ENCODE assay signal across 9 mouse cellular contexts in genomic region chr3:96812395-96813091, GRCm38 (mm10). TPM values are rescaled to one million over a fixed set of nuclear protein-coding genes. Genes with fewer than 3 reads are reported as not detected.
A peak's percentile ranks its signal among the peaks of the same experiment; 100 is the strongest.
DNase-seq lines count a peak whose midpoint lies in the region; ATAC-seq and TF ChIP-seq lines count a peak whose summit lies in the region.
"Had no signal": no experiment of that assay in that cellular context is flagged by ENCODE, and none has a peak within 500 bp of the region (broad histone marks: within the 10 kb centered on the region; RNA-seq: fewer than 3 reads in every experiment).

No protein-coding gene starts in this region.

- H3K27me3 ChIP-seq in embryonic facial prominence, embryonic 13.5 days: no peaks in the 10 kb centered on the region
- H3K27me3 ChIP-seq in heart, embryonic 12.5 days (replicated peaks): 0 out of 2 replicates have a peak, but pooled peaks cover 21% of the 10 kb centered on the region
- peaks cover 3% of the 10 kb centered on the region; the same call in 1 of the 2 replicates for H3K27me3 ChIP-seq in liver, embryonic 13.5 days
- H3K27me3 ChIP-seq in neural tube, embryonic 11.5 days (ENCODE audit: control insufficient read depth, insufficient read depth, low read length): no peaks in the 10 kb centered on the region
- H3K27me3 ChIP-seq in stomach, postnatal 0 days (ENCODE audit: control insufficient read depth, insufficient read depth, low read length): no peaks in the 10 kb centered on the region
- H3K27me3 ChIP-seq: embryonic facial prominence, embryonic 12.5 days had no signal

- peak overlapping the region; percentile 37 for H3K4me2 ChIP-seq in embryonic facial prominence, embryonic 13.5 days
- H3K4me2 ChIP-seq in heart, embryonic 12.5 days: peak overlapping the region; percentile 44
- peak overlapping the region; percentile 49 for H3K4me2 ChIP-seq in liver, embryonic 13.5 days
- H3K4me2 ChIP-seq in neural tube, embryonic 11.5 days (ENCODE audit: low read depth): no peak overlapping the region
- H3K4me2 ChIP-seq in stomach, postnatal 0 days (replicated peaks; ENCODE audit: low read depth): peak overlapping the region; percentile 39

- TF ChIP-seq EP300 in stomach, postnatal 0 days (optimal IDR thresholded peaks at IDR 0.05): no peak

- H3K9ac ChIP-seq in embryonic facial prominence, embryonic 13.5 days: no peak overlapping the region
- no peak overlapping the region for H3K9ac ChIP-seq in heart, embryonic 12.5 days
- no peak overlapping the region for H3K9ac ChIP-seq in liver, embryonic 13.5 days
- H3K9ac ChIP-seq in neural tube, embryonic 11.5 days (ENCODE audit: low read length): no peak overlapping the region
- H3K9ac ChIP-seq in stomach, postnatal 0 days (ENCODE audit: low read length): no peak overlapping the region
- H3K9ac ChIP-seq: embryonic facial prominence, embryonic 12.5 days had no signal

- 47% methylated on average over 20 of the region's 20 CpGs for WGBS in embryonic facial prominence, embryonic 13.5 days
- WGBS in heart, embryonic 12.5 days: 41% methylated on average over 20 of the region's 20 CpGs
- WGBS in liver, embryonic 13.5 days (ENCODE audit: insufficient replicate concordance): 29% methylated on average over 20 of the region's 20 CpGs
- 39% methylated on average over 20 of the region's 20 CpGs for WGBS in neural tube, embryonic 11.5 days
- WGBS in stomach, postnatal 0 days: 24% methylated on average over 20 of the region's 20 CpGs

- H3K9me3 ChIP-seq in embryonic facial prominence, embryonic 13.5 days: no peaks in the 10 kb centered on the region
- H3K9me3 ChIP-seq in heart, embryonic 12.5 days (replicated peaks): peaks cover 3% of the 10 kb centered on the region
- H3K9me3 ChIP-seq in liver, embryonic 13.5 days (replicated peaks): no peaks in the 10 kb centered on the region
- H3K9me3 ChIP-seq in neural tube, embryonic 11.5 days (ENCODE audit: control insufficient read depth, low read length): no peaks in the 10 kb centered on the region
- H3K9me3 ChIP-seq in stomach, postnatal 0 days (ENCODE audit: control insufficient read depth, low read length): no peaks in the 10 kb centered on the region
- H3K9me3 ChIP-seq: embryonic facial prominence, embryonic 12.5 days had no signal

- DNase-seq in 416B (ENCODE audit: low read depth): peak; percentile 84
- DNase-seq in adrenal gland, postnatal 25 days: peak; percentile 87
- peak; percentile 93 for DNase-seq in kidney, postnatal 10 days
- peak; percentile 62 for DNase-seq in liver, embryonic 13.5 days
- peak; percentile 73 for DNase-seq in neural tube, embryonic 11.5 days (ENCODE audit: low spot score)
- DNase-seq in stomach, postnatal 0 days (ENCODE audit: low spot score): peak; percentile 84

- H3K27ac ChIP-seq in embryonic facial prominence, embryonic 13.5 days: no peak overlapping the region
- H3K27ac ChIP-seq in heart, embryonic 12.5 days (ENCODE audit: poor library complexity, severe bottlenecking): no peak overlapping the region
- H3K27ac ChIP-seq in liver, embryonic 13.5 days: no peak overlapping the region
- no peak overlapping the region for H3K27ac ChIP-seq in neural tube, embryonic 11.5 days (ENCODE audit: low read depth, low read length)
- H3K27ac ChIP-seq in stomach, postnatal 0 days (replicated peaks): no peak overlapping the region
- H3K27ac ChIP-seq: embryonic facial prominence, embryonic 12.5 days had no signal

- H3K4me3 ChIP-seq in embryonic facial prominence, embryonic 13.5 days: no peak overlapping the region
- H3K4me3 ChIP-seq in heart, embryonic 12.5 days: 0 out of 2 replicates have a peak overlapping the region, but pooled peaks have one; percentile 18
- no peak overlapping the region; the same call in 1 of the 2 replicates for H3K4me3 ChIP-seq in liver, embryonic 13.5 days (replicated peaks)
- H3K4me3 ChIP-seq in neural tube, embryonic 11.5 days (ENCODE audit: low read depth, low read length): no peak overlapping the region
- no peak overlapping the region for H3K4me3 ChIP-seq in stomach, postnatal 0 days (ENCODE audit: low read depth, low read length)
- H3K4me3 ChIP-seq: embryonic facial prominence, embryonic 12.5 days had no signal

- H3K4me1 ChIP-seq in embryonic facial prominence, embryonic 13.5 days: peaks cover 24% of the 10 kb centered on the region
- peaks cover 24% of the 10 kb centered on the region for H3K4me1 ChIP-seq in heart, embryonic 12.5 days (replicated peaks)
- peaks cover 11% of the 10 kb centered on the region for H3K4me1 ChIP-seq in liver, embryonic 13.5 days (replicated peaks)
- H3K4me1 ChIP-seq in neural tube, embryonic 11.5 days (ENCODE audit: control insufficient read depth, insufficient read depth, low read length): no peaks in the 10 kb centered on the region
- H3K4me1 ChIP-seq in stomach, postnatal 0 days (replicated peaks; ENCODE audit: control insufficient read depth, insufficient read depth): no peaks in the 10 kb centered on the region

- H3K36me3 ChIP-seq in embryonic facial prominence, embryonic 13.5 days: no peaks in the 10 kb centered on the region
- H3K36me3 ChIP-seq in heart, embryonic 12.5 days: no peaks in the 10 kb centered on the region
- H3K36me3 ChIP-seq in liver, embryonic 13.5 days: no peaks in the 10 kb centered on the region
- H3K36me3 ChIP-seq in neural tube, embryonic 11.5 days (ENCODE audit: control insufficient read depth, insufficient read depth, low read length): no peaks in the 10 kb centered on the region
- H3K36me3 ChIP-seq in stomach, postnatal 0 days (ENCODE audit: control insufficient read depth, insufficient read depth, low read length): no peaks in the 10 kb centered on the region
- H3K36me3 ChIP-seq: embryonic facial prominence, embryonic 12.5 days had no signal

- no peak for ATAC-seq in embryonic facial prominence, embryonic 13.5 days (ENCODE audit: insufficient number of reproducible peaks, insufficient read depth, low FRiP score, low TSS enrichment, low read depth)
- ATAC-seq in heart, embryonic 12.5 days (ENCODE audit: insufficient number of reproducible peaks, low FRiP score): no peak
- ATAC-seq in liver, embryonic 13.5 days (ENCODE audit: low read depth): peak; percentile 68
- peak; percentile 20; the same call in 1 of the 2 replicates for ATAC-seq in neural tube, embryonic 11.5 days (ENCODE audit: insufficient read depth, low FRiP score, low TSS enrichment)
- peak; percentile 49; the same call in 1 of the 2 replicates for ATAC-seq in stomach, postnatal 0 days (ENCODE audit: low FRiP score, low TSS enrichment)

- TF ChIP-seq CTCF in stomach, postnatal 0 days (IDR thresholded peaks at IDR 0.05; ENCODE audit: low read depth): peak; percentile 79

RNA-seq across cellular contexts. Expression of gene Pdzk1, which starts 16.5 kb away (rescaled TPM):
- 1.00 TPM in 1 of 2 replicates, not detected in the other for total RNA-seq in adrenal gland, postnatal 25 days (2021)
- polyA plus RNA-seq in embryonic facial prominence, embryonic 13.5 days (2015; fragmentation: Nextera tagmentation; extraction: Ambion mirVana): 0.85 TPM in 1 of 2 replicates, not detected in the other
- 0.36 TPM in 1 of 2 replicates, not detected in the other for polyA plus RNA-seq in heart, embryonic 12.5 days (2016; fragmentation: Nextera tagmentation; extraction: Ambion mirVana)
- 8.2 and 9.4 TPM in 2 replicates for polyA plus RNA-seq in liver, embryonic 13.5 days (2015; fragmentation: Nextera tagmentation; extraction: Ambion mirVana)
- 0.18 TPM in 1 of 2 replicates, not detected in the other for polyA plus RNA-seq in neural tube, embryonic 11.5 days (2014; fragmentation: Nextera tagmentation; extraction: Ambion mirVana)
- 0.21 TPM in 2 replicates for polyA plus RNA-seq in stomach, postnatal 0 days (2015; fragmentation: Nextera tagmentation; extraction: Ambion mirVana)
- polyA plus RNA-seq: embryonic facial prominence, embryonic 12.5 days had no signal

RNA-seq across cellular contexts. Expression of gene Cd160, which starts 16.6 kb away (rescaled TPM):
- not detected in 2 replicates for total RNA-seq in adrenal gland, postnatal 25 days (2021)
- 0.13 and 0.17 TPM in 2 replicates for polyA plus RNA-seq in embryonic facial prominence, embryonic 13.5 days (2015; fragmentation: Nextera tagmentation; extraction: Ambion mirVana)
- 0.08 TPM in 1 of 2 replicates, not detected in the other for polyA plus RNA-seq in heart, embryonic 12.5 days (2016; fragmentation: Nextera tagmentation; extraction: Ambion mirVana)
- polyA plus RNA-seq in liver, embryonic 13.5 days (2015; fragmentation: Nextera tagmentation; extraction: Ambion mirVana): 0.14 and 0.16 TPM in 2 replicates
- 0.15 TPM in 1 of 2 replicates, not detected in the other for polyA plus RNA-seq in neural tube, embryonic 11.5 days (2014; fragmentation: Nextera tagmentation; extraction: Ambion mirVana)
- polyA plus RNA-seq in stomach, postnatal 0 days (2015; fragmentation: Nextera tagmentation; extraction: Ambion mirVana): 0.13 and 0.15 TPM in 2 replicates

Comparison
In these comparisons a context has a peak if more than half of its experiments do, and no peak if none do; other contexts are left out.
1. ATAC-seq: peak in liver, embryonic 13.5 days (single experiment), neural tube, embryonic 11.5 days (single experiment) and stomach, postnatal 0 days (single experiment); none in embryonic facial prominence, embryonic 13.5 days (single experiment) and heart, embryonic 12.5 days (single experiment).
2. Peak in every context shown above with its lines, with median percentiles within 50 percentile points of each other: DNase-seq.